Mouse (Mus musculus): ENCODE data around the gene Atg9b.

GRCm38 (mm10) chr5:24385887-24386550 lies 5.9 kb downstream of the Atg9b start:
- TF ChIP-seq CTCF (IDR thresholded peaks at IDR 0.05; ENCODE audit: low read depth), result no peak
- TF ChIP-seq EP300 (IDR thresholded peaks at IDR 0.05; ENCODE audit: low read depth), result no peak

All from liver, postnatal 0 days (tissue).